Mouse (Mus musculus) hindbrain, embryonic 11.5 days (tissue): ENCODE data around the gene Smim5. TPM values are rescaled to one million over a fixed set of nuclear protein-coding genes. Genes with fewer than 3 reads are reported as not detected.

ENCODE experiments used
- ATAC-seq: fragments of 200-750 bp; cut with Nextera tagmentation; 2 replicates; pipeline ENCODE4 v1.8.0; 2017; ENCODE audit warnings: mild to moderate bottlenecking, moderate TSS enrichment, moderate library complexity; ENCODE audit not compliant: low FRiP score
- DNase-seq: peaks from one replicate; pipeline ENCODE4 v3.0.0-alpha.2; 2015; ENCODE audit warnings: low spot score
- H3K27ac ChIP-seq: fragments of 300-500 bp; sonication (generic); 2 replicates; pipeline ENCODE4 v1.5.1; 2014; ENCODE audit warnings: mild to moderate bottlenecking, low read depth, low read length
- H3K27me3 ChIP-seq: fragments of 300-500 bp; sonication (generic); 2 replicates; pipeline ENCODE4 v1.6.1; 2014; ENCODE audit warnings: mild to moderate bottlenecking, low read length, moderate library complexity, mixed read lengths; ENCODE audit not compliant: control insufficient read depth, insufficient read depth
- H3K36me3 ChIP-seq: fragments of 300-500 bp; sonication (generic); 2 replicates; pipeline ENCODE4 v1.6.1; 2014; ENCODE audit warnings: mild to moderate bottlenecking, low read length, moderate library complexity, mixed read lengths; ENCODE audit not compliant: control insufficient read depth, insufficient read depth
- H3K4me1 ChIP-seq: fragments of 300-500 bp; sonication (generic); replicated peaks from 2 replicates; pipeline ENCODE4 v1.6.1; 2014; ENCODE audit warnings: low read length, mixed read lengths; ENCODE audit not compliant: control insufficient read depth, insufficient read depth
- H3K4me2 ChIP-seq: fragments of 300-500 bp; sonication (generic); replicated peaks from 2 replicates; pipeline ENCODE4 v1.6.1; 2014; ENCODE audit warnings: mild to moderate bottlenecking, low read depth, low read length
- H3K4me3 ChIP-seq: fragments of 300-500 bp; sonication (generic); 2 replicates; pipeline ENCODE4 v1.5.1; 2014; ENCODE audit warnings: low read depth, low read length
- H3K9ac ChIP-seq: fragments of 300-500 bp; sonication (generic); 2 replicates; pipeline ENCODE4 v1.6.1; 2014; ENCODE audit warnings: low read depth, low read length
- H3K9me3 ChIP-seq: fragments of 300-500 bp; sonication (generic); 2 replicates; pipeline ENCODE4 v1.6.1; 2016; ENCODE audit warnings: low read length; ENCODE audit not compliant: control insufficient read depth
- WGBS: fragments of 180-500 bp; shearing (Covaris S2); extraction: QIAGEN DNeasy Blood & Tissue Kit; methylation state at CpG from one replicate; pipeline ENCODE4 v1.1.7; 2014; 5-methylcytosine and 5-hydroxymethylcytosine counted together
- polyA plus RNA-seq: library from polyadenylated mRNA; unstranded; fragments of >200 nt; fragmentation: Nextera tagmentation; extraction: Ambion mirVana; gene quantifications from 2 replicates; pipeline ENCODE4 v1.2.1, GENCODE M21; 2014

Smim5 gene
- polyA plus RNA-seq, 1 experiment from 2014 or later: 3.4 TPM

DNA sequence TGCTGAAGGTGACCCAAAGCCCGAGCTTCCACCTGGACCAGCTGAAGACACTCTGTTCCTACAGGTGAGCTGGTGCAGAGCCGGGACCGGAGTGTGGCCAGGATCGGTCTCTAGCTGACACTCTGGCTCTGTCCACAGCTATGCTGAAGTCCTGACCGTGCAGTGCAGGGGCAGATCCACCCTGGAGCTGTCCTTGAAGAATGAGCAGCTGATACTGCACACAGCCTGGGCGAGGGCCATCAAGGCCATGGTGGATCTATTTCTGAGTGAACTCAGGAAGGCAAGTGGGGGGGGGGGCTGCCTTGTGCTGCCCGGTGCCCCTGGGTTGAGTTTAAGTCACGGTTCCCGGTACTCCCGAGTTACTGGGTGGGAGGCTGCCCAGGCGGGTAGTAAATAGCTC is 13.3 kb upstream of the Smim5 start:
- Histone ChIP-seq H3K9ac (no peak overlapping the region), H3K4me2 (no peak overlapping the region), H3K4me3 (no peak overlapping the region), H3K9me3 (no peaks in the 10 kb centered on the region), H3K36me3 (no peaks in the 10 kb centered on the region), H3K27ac (no peak overlapping the region), H3K4me1 (no peaks in the 10 kb centered on the region), H3K27me3 (no peaks in the 10 kb centered on the region; the same call in 1 of the 2 replicates)
- 90% methylated on average over 11 of the region's 11 CpGs for WGBS
- ATAC-seq: no peak
- no peak for DNase-seq

DNA sequence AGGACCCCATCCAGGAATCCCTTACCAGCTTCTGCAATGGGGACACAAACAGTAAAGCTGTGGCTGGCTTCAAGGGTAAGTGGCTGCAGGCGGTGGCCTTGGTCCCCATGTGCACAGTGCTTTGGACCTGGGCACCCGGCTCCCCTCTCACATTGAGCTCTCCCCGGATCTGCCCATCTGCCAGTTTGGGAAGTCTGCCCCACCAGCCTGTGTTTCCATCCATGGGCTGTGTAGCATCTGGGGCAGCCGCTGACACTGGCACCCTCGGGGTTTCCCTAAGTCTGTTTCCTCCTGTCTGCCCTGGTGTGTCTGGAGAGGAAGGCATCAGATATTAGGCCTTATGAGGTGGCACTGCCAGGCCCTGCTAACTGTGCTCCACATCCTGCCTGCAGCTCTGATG is 11.7 kb upstream of the Smim5 start:
- no peak overlapping the region for H3K9ac ChIP-seq
- no peak overlapping the region for H3K27ac ChIP-seq
- WGBS: 80% methylated on average over 5 of the region's 5 CpGs
- DNase-seq (no peak), ATAC-seq (no peak)
- no peaks in the 10 kb centered on the region for H3K27me3 ChIP-seq
- H3K4me1 ChIP-seq: no peaks in the 10 kb centered on the region
- no peak overlapping the region for H3K4me2 ChIP-seq
- H3K9me3 ChIP-seq: no peaks in the 10 kb centered on the region
- H3K4me3 ChIP-seq: no peak overlapping the region
- H3K36me3 ChIP-seq: no peaks in the 10 kb centered on the region

DNA sequence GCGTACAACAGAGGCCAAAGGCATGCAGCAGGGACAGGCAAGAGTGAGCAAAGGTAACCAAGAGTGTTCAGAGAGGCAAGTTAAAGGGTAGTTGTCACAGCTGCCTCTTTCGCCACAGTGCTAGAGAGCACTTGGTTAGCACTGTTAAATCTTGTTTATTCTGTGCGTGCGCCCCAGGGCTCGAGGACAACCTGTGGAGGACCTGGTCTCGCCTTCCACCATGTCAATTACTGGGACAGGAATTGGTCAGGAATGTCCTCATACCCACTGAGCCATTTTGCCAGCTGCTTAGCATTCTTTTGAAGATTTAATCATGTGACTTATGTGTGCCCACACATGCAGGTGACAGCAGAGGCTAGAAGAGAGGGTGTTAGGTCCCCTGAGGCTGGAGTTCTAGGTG is 10.6 kb upstream of the Smim5 start:
- H3K4me2 ChIP-seq: no peak overlapping the region
- H3K4me3 ChIP-seq: no peak overlapping the region
- no peaks in the 10 kb centered on the region for H3K4me1 ChIP-seq
- no peak for ATAC-seq
- H3K27ac ChIP-seq: no peak overlapping the region
- no peak for DNase-seq
- H3K36me3 ChIP-seq: no peaks in the 10 kb centered on the region
- H3K27me3 ChIP-seq: no peaks in the 10 kb centered on the region
- no peaks in the 10 kb centered on the region for H3K9me3 ChIP-seq
- 86% methylated on average over 6 of the region's 6 CpGs for WGBS
- H3K9ac ChIP-seq: 0 out of 2 replicates have a peak overlapping the region, but pooled peaks have one; percentile 7

DNA sequence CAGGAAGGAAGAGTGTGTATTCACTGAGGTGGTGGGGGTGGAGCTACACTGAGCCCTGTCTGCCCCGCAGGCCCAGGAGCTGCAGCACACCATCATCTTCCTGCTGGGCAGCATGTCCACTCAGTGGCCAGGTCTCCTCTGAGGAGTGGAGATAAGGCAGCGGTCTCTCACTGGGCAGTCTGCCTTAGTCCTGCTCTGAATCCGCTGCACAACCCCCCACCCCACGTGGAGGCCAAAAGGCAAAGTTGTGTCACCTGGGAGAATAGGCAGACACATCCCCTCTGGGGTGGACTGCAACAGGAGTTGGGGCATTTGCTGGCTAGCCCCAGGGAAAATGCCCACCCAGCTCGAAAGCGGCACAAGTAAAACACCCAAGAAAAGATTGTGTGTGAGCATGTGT is 7.6 kb upstream of the Smim5 start:
- Histone ChIP-seq H3K4me1 (no peaks in the 10 kb centered on the region), H3K27ac (no peak overlapping the region), H3K27me3 (no peaks in the 10 kb centered on the region), H3K9me3 (no peaks in the 10 kb centered on the region), H3K4me2 (no peak overlapping the region), H3K9ac (no peak overlapping the region), H3K4me3 (no peak overlapping the region), H3K36me3 (no peaks in the 10 kb centered on the region)
- DNase-seq: no peak
- no peak for ATAC-seq
- WGBS: 53% methylated on average over 6 of the region's 6 CpGs

DNA sequence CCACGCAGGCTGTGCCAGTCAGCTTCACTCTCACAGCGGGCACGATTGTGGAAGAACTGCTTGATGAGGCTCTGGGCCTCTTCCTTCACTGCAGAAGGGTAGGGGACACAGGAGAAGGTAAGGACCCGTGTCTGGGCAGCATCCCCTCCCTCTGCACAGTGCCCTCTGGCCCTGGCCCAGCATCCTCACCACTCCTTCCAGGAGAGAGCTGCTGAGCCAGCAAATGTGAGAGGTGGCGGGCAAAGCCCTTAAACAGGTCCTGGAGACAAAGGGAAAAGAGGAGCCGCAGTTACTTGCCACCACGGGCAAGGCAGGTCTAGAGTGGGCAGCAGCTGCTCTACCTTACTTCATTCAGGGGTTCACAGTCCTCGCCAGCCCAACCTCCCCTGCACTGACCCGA is 6.7 kb upstream of the Smim5 start:
- H3K4me2 ChIP-seq: no peak overlapping the region
- H3K4me3 ChIP-seq: no peak overlapping the region
- 93% methylated on average over 8 of the region's 9 CpGs for WGBS
- no peaks in the 10 kb centered on the region for H3K36me3 ChIP-seq
- no peaks in the 10 kb centered on the region for H3K9me3 ChIP-seq
- H3K4me1 ChIP-seq: no peaks in the 10 kb centered on the region
- H3K27me3 ChIP-seq: no peaks in the 10 kb centered on the region
- DNase-seq (no peak), ATAC-seq (no peak)
- no peak overlapping the region for H3K27ac ChIP-seq
- H3K9ac ChIP-seq: no peak overlapping the region

DNA sequence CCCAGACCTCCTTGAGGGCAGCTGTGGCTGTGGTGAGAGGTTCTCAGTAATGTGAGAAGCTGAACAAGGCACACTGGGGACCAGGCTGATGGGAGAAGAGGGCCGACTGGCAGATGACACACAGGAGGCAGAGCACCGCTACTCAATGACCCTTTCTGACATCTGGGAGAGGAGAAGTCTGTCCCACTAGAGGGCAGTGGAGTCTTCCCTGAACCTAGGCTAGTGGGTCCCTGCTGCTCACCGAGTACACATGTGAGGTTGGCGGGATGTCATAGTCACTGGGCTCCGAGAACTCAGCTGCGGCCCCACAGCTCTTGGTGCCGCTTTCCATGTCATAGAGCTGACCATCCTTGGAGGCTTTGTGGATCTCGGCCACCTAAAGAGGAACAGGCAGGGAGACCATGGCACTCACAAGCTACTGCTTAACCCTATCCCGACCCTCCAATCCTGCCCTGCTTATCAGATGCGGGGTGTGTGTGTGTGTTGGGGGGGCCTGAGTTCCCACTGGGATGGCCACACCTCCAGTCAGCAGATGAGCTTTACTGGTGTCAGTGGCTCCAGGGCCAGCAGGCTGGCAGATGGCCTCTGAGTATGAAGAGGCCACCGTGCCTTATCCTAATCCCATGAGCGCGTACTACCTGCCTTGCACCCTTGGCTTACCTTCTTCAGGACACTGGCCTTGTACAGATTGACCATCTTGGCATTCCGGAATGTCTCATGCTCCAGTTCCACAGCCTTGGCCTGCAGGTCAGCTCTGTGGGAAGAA is 4.8 kb upstream of the Smim5 start:
- DNase-seq (peak; percentile 38), ATAC-seq (no peak)
- 73% methylated on average over 14 of the region's 14 CpGs for WGBS
- H3K27me3 ChIP-seq: no peaks in the 10 kb centered on the region
- no peak overlapping the region for H3K4me3 ChIP-seq
- H3K4me2 ChIP-seq: no peak overlapping the region
- 0 out of 2 replicates have a peak, but pooled peaks cover 3% of the 10 kb centered on the region for H3K4me1 ChIP-seq
- H3K9me3 ChIP-seq: no peaks in the 10 kb centered on the region
- H3K27ac ChIP-seq: peak overlapping the region; percentile 24; the same call in 1 of the 2 replicates
- H3K36me3 ChIP-seq: no peaks in the 10 kb centered on the region
- no peak overlapping the region for H3K9ac ChIP-seq

DNA sequence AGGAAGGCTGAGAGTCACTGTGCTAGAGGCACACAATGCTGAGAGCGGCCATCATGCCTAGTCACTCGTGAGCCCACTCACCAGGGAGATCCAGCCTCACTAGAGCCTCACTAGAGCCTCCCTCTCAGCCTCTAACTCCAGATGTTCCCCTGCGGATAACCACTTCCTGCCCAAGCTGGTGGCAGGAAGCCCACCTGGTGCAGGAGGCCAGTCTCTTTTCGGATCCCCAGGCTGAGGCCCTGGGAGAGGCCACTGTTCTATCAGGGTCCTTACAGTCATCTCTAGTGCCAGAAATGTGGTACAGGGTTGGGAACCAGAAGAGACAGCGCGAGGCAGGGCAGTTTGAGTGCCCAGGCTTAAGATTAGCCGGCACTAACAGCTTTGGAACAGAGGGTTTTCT is 1.3 kb upstream of the Smim5 start:
- WGBS: 81% methylated on average over 7 of the region's 7 CpGs
- no peaks in the 10 kb centered on the region for H3K36me3 ChIP-seq
- H3K27me3 ChIP-seq: no peaks in the 10 kb centered on the region
- DNase-seq (no peak), ATAC-seq (no peak)
- H3K9me3 ChIP-seq: no peaks in the 10 kb centered on the region
- no peak overlapping the region for H3K4me2 ChIP-seq
- H3K4me3 ChIP-seq: no peak overlapping the region
- H3K4me1 ChIP-seq: peaks cover 7% of the 10 kb centered on the region
- no peak overlapping the region for H3K27ac ChIP-seq
- no peak overlapping the region for H3K9ac ChIP-seq

DNA sequence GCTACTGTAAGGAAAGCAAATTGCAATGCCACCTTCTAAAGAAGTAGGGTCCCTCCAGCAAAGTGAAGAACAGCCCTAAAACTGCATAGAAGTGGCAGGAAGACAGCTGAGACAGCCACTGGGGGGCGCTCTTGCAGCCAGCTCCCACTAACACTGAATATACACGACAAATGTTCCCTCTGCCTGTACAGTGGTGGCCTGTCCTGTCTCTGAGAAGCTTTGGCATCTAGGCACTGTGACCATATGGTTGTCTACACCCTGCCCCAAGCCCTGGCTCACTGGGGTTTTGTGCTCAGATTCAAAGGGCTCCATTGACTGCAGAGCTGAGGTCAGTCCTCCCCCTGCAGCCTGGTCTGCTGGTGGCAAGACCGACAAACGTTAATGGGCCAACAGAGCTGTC is 880 bp upstream of the Smim5 start:
- WGBS: 9% methylated on average over 4 of the region's 4 CpGs
- Histone ChIP-seq H3K9ac (no peak overlapping the region), H3K4me2 (no peak overlapping the region), H3K36me3 (no peaks in the 10 kb centered on the region), H3K4me3 (no peak overlapping the region), H3K27me3 (no peaks in the 10 kb centered on the region), H3K9me3 (no peaks in the 10 kb centered on the region), H3K27ac (no peak overlapping the region), H3K4me1 (peaks cover 7% of the 10 kb centered on the region)
- no peak for ATAC-seq
- DNase-seq: peak; percentile 62

DNA sequence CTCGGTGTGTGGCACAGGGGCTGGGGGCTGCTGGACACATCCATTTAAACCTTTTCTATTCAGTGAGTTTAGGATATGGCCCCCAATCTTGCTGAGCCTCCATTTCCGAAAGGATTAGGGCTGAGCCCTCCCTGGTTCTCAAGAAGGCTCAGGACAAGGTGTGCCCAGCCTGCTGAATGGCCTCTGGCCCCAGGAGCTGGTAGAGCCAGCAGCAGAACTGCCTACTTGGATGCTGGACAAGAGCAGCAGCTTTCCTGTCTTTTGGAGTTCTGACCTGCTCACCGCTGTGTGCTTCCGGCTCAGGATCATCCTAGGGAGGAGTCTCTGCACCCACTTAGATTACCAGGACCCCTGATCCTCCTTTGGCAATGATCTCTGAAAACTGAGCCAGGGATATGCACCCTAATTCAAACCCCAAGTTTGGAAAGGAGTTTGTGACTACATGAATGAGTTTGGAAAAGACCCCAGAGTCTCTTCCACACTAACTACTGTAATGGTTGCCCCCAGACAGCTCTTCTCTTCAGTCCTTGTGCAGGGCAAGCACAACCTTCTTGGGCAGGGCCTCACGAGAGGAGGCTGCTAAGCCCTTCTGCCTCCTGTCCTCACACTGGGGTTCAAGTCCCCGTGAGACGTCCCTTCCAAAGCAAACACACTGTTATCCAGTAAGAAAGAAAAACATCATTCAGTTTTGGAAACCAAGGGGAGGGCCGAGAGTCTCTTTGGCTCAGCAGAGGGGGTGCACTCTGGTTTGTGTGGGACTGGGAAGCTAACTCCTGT is 983 bp downstream of the Smim5 start:
- Histone ChIP-seq H3K4me3 (no peak overlapping the region), H3K4me2 (no peak overlapping the region), H3K4me1 (peaks cover 7% of the 10 kb centered on the region), H3K9me3 (no peaks in the 10 kb centered on the region), H3K27ac (no peak overlapping the region), H3K9ac (no peak overlapping the region), H3K27me3 (no peaks in the 10 kb centered on the region), H3K36me3 (no peaks in the 10 kb centered on the region)
- ATAC-seq (no peak), DNase-seq (no peak)
- WGBS: 71% methylated on average over 8 of the region's 8 CpGs
